Mouse (Mus musculus) urinary bladder, adult 18-20 months (tissue): ENCODE results near the gene Eps8.

Experiments used
- DNase-seq, 2 experiments: peaks; one replicate each; pipeline ENCODE4 v3.0.0; 2022; ENCODE audit warnings: low spot score in 2 of 2, mixed read lengths in 2 of 2

Eps8 gene

GRCm38 (mm10) chr6:137519529-137520342 is 134.9 kb downstream of the Eps8 start:
- DNase-seq, result no peak

GRCm38 (mm10) chr6:137514872-137515271 is 139.8 kb downstream of the Eps8 start:
- no peak for DNase-seq

DNA sequence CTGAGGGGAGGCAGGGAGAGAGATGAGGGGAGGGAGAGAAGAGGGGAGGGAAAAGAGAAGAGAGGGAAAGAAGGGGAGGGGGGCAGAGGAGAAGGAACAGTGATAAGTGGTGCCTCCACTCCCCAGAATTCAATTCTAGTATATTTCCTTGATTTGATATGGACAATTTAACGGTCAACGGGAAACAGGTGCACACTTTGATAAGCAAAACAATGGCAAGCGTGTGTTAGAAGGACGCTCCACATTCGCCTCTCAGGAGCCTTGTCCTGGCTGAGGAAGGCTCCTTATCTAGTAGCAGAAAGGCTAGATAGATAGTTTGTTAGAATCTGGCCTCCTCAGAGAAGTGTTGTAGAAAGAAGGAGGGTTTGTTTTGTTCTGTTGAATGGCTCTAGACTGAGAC is 141.9 kb downstream of the Eps8 start:
- no peak for DNase-seq

GRCm38 (mm10) chr6:137509341-137510045 is 145.2 kb downstream of the Eps8 start:
- no peak for DNase-seq

GRCm38 (mm10) chr6:137508936-137509335 is 145.7 kb downstream of the Eps8 start:
- DNase-seq, result no peak

GRCm38 (mm10) chr6:137506563-137506962 is 148.1 kb downstream of the Eps8 start:
- DNase-seq, result peak in 1 of 2 experiments; percentile 61

DNA sequence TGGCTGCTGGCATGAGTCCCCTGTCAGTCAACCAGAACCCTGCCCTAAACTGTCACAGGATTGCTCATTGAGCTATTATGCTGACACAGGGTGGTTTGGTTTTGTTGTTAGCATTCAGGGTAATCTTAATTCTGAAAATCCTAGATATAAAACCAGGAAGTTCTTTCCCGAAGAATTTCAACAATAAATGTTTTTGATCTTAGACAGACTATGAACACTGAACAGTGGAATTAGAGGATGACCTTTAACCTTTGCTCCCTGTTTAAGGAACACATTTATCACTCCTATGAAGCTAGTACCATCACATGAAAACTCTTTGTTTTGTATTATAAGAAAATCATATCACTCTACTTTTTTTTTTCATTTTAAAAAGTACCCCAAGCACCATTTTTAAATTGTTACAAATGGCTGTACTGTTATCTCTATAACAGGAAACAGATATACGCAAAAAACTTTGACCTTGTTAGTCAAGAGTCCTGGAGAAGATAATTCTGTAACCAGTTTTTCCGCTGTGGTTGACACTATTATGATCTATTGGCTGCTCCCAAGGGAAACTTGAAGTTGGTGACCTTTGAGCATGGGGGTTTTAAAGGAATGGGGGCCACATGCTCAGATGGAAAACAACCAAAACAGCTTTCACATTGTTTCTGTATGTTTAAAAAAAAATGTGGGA is 149.0 kb downstream of the Eps8 start:
- no peak for DNase-seq

- DNase-seq, result no peak
These were observed 150.6 kb downstream of the Eps8 start for GRCm38 (mm10) chr6:137504052-137504451.

- peak; percentile 14 to 36 for DNase-seq
These were observed 151.2 kb downstream of the Eps8 start for GRCm38 (mm10) chr6:137503462-137503861.

DNA sequence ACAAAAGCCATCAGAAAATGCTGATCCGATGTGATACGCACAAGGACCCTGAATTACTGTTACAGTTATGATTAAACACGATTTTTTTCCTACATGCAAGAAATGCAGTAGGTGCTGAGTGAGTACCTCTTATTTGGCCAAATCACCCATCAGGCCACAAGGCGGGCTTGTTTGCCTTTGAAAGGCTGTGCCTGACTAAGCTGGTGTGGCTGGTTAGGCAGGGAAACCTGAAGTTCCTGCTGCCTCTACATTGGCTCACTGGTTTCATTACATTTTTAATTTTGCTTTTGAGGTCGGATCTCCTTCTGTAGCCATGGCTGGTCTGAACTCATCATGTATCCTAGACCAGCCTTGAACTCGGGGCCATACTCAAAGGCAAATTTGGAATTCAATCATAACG is 151.7 kb downstream of the Eps8 start:
- DNase-seq, result peak; percentile 30 to 64

DNA sequence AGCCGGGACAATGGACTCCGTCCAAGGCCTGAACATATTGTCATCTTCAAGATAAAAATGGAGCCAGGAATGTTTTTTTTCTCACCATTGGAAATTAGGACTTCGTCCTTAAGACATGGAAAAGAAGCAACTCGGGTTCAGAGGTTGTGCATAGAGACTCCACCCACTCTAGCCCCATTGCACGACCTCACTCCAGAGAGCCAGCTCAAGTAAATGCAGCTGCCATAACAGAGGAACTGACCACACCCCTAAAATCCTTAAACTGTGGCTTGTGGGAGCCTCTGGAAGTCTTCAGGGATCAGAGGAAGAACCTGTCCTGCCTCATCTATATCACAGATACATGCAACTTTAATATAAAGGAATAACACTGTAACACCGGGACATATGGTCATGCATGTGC is 155.9 kb downstream of the Eps8 start:
- no peak for DNase-seq

DNA sequence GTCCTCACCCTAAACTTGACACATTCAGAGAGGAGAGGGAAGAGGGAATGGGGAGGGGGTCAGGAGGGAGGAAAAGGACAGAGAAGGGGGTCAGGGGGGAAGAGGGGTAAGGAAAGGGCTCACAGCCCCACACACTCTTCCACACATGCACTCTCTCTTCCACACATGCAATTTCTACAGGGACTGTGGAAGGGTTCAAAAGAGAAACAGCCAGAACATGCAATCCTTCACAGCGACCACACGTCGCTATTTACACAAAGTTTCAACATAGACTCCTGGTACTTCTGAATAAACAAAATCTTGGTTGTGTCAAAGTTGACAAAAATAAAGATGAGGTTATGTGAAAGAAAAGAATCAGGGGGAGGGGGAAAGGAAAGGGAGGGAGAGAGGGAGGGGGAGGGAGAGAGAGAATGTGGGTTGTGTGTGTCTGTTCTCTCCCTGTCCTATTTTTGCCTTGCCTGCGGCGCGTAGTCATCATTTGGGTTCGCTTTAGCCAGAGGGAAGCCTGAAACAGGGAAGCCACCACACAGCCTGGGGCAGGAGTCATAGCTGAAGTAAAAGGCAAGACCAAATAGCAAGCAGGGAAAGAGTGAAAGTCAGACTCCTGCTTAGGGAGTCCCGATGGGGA is 157.4 kb downstream of the Eps8 start:
- no peak for DNase-seq

DNA sequence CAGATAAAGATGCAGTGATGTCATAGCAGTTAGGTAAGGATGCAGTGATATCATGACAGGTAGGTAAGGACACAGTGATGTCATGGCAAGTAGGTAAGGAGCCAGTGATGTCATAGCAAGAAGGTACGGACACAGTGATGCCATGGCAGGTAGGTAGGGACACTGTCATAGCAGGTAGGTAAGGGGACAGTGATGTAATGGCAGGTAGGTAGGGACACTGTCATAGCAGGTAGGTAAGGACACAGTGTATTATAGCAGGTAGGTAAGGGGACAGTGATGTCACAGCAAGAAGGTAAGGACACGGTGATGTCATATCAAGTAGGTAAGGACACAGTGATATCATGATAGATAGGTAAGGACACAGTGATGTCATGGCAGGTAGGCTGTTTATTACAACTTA is 158.1 kb downstream of the Eps8 start:
- no peak for DNase-seq

- DNase-seq, result no peak
These were observed 159.4 kb downstream of the Eps8 start for GRCm38 (mm10) chr6:137495233-137495632.

DNA sequence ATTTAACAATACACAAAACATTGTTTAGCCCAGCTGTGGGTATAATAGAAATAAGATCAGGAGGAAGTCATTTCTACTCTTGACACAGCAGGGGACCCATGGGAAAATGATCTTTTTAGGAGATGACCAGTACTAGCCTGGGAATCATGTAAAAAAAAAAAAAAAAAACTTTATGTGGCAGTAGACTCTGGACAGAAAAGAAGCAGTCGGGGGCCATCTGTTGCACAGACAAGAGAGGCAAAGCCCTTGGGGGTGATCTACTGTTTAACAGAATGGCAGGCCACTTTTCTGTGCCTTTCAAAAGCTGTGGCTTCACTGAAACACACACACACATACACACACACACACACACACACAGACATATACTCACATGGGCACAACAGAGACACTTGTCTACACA is 159.9 kb downstream of the Eps8 start:
- DNase-seq, result no peak

GRCm38 (mm10) chr6:137494136-137494475 is 160.6 kb downstream of the Eps8 start:
- DNase-seq, result no peak

GRCm38 (mm10) chr6:137493211-137494135 is 161.2 kb downstream of the Eps8 start:
- no peak for DNase-seq

DNA sequence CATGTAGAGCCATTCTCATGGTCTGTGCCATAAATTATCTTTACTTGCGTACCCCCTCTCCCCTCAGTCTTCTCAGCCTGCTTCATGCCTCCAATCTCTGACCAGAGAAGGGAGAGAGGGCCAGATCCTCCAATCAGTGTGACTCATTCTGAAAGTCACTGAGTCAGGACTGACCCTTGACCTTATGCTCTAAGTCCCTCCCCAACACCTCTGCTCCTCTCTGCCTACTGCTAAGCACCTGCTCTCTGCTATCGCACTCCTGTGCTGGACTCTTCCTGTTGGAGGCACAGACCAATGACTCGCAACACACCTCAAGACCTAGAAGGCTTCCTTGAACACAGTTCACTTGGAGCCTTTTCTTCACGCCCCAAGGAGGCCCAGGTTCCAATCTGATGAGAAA is 162.1 kb downstream of the Eps8 start:
- no peak for DNase-seq

DNA sequence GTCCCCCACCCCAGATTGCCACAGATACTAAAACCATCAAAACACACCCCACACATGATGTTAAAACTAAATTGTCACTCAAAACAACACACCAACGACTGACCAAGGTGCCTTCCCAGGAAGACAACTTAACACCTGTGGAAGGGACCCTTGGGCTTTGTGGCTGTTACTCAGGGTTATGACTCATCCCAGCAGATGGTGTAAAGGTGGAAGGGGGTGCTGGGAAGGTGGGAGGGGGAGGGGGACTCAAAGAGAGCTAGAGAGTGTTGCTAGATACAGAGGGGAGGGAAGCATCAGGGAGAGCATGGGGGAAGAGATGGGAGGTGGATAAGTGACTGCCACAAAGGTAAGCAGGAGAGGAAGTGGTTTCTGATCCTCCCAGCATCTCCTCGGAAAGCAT is 163.0 kb downstream of the Eps8 start:
- no peak for DNase-seq

DNA sequence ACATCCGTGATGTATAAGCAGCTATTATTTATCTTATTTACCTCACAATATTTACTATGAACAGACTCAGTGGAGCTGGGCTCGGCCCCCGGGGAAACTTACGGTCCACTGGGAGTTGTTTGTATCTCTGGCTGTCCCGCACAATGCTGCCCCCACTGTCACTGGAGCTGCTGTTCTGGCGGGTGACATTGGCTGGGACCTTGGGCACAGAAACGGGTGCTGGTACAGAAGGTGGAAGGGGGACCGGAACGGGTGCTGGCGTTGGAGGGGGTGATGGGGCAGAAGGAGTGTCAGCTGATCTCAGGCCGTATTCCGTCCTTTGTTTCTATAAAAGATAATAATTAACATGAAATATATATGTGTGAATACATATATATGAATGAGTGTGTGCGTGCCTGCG is 164.6 kb downstream of the Eps8 start:
- no peak for DNase-seq

GRCm38 (mm10) chr6:137487443-137487842 is 167.2 kb downstream of the Eps8 start:
- DNase-seq, result no peak
